8 mouse cellular contexts compared by ENCODE assay signal in the genomic region with DNA sequence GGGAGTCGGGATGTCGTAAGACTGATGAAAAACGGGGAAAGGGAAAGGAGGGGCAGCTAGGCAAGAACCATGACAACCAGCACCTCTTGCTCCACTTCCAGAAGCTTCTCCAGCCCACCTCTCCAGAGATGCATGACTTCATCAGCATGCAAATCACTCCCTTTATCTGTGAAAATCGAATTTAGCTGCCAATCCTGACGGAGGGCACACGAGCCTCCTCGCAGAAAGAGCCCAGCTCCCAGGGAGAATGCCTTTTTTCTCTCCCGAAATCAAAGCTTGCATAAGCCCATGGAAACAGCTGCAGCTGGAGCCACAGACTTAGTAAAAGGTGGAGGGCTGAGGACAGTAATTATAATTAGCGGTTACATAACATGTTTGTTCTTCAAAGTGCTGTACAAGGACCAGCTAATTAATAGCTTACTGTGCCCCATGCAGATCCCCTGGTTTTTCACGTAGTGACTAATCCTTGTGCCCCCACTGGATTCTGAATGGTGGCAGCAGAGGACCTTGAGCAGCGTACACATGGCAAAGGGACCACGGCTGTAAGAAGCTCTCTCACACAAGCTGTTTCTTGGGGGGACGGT. TPM values are rescaled to one million over a fixed set of nuclear protein-coding genes. Genes with fewer than 3 reads are reported as not detected.
DNase-seq lines count a peak whose midpoint lies in the region; ATAC-seq and TF ChIP-seq lines count a peak whose summit lies in the region.

No protein-coding gene starts in this region.

- no peaks in the 10 kb centered on the region for H3K36me3 ChIP-seq in hindbrain, postnatal 0 days (ENCODE audit: insufficient read depth, low read length)
- H3K36me3 ChIP-seq in stomach, embryonic 14.5 days (ENCODE audit: control insufficient read depth, insufficient read depth, low read length), result no peaks in the 10 kb centered on the region

- peak overlapping the region; percentile 28 for H3K9ac ChIP-seq in hindbrain, postnatal 0 days (replicated peaks; ENCODE audit: low read length)
- H3K9ac ChIP-seq in stomach, embryonic 14.5 days (replicated peaks; ENCODE audit: low read depth, low read length), result no peak overlapping the region

- TF ChIP-seq CTCF in hindbrain, postnatal 0 days (IDR thresholded peaks at IDR 0.05; ENCODE audit: low read depth), result peak; percentile 46

- peak overlapping the region; percentile 49 for H3K4me2 ChIP-seq in hindbrain, postnatal 0 days (ENCODE audit: low read depth, low read length)
- peak overlapping the region; percentile 22; the same call in 1 of the 2 replicates for H3K4me2 ChIP-seq in stomach, embryonic 14.5 days (replicated peaks; ENCODE audit: low read depth, low read length)

- peak; percentile 85 for ATAC-seq in hindbrain, postnatal 0 days
- ATAC-seq in stomach, embryonic 14.5 days (ENCODE audit: insufficient number of reproducible peaks, insufficient read depth, low FRiP score, low read depth), result no peak

- peak overlapping the region; percentile 11; the same call in 1 of the 2 replicates for H3K4me3 ChIP-seq in hindbrain, postnatal 0 days (ENCODE audit: low read length)
- no peak overlapping the region for H3K4me3 ChIP-seq in stomach, embryonic 14.5 days (ENCODE audit: low read depth, low read length)

- WGBS in hindbrain, postnatal 0 days, result 12% methylated on average over 13 of the region's 13 CpGs
- 30% methylated on average over 13 of the region's 13 CpGs for WGBS in stomach, embryonic 14.5 days

- no peaks in the 10 kb centered on the region for H3K9me3 ChIP-seq in hindbrain, postnatal 0 days (ENCODE audit: low read length)
- H3K9me3 ChIP-seq in stomach, embryonic 14.5 days (ENCODE audit: control insufficient read depth, low read depth, low read length), result no peaks in the 10 kb centered on the region

- DNase-seq in right cerebral cortex, adult 2 months (ENCODE audit: low spot score in 2 of 2), result peak; percentile 52 to 53
- no peak for DNase-seq in right cerebral cortex, postnatal 14 days
- DNase-seq in hindbrain, postnatal 0 days (ENCODE audit: low spot score), result peak; percentile 64
- DNase-seq in left cerebral cortex, adult 9 months (ENCODE audit: low spot score in 2 of 2), result peak; percentile 50 to 64
- DNase-seq in gastrocnemius, postnatal 4 days (ENCODE audit: low spot score in 2 of 2), result no peak
- no peak for DNase-seq in urinary bladder, postnatal 25 days (ENCODE audit: low spot score)
- DNase-seq in lung, postnatal 4 days, result no peak

- H3K27me3 ChIP-seq in hindbrain, postnatal 0 days (ENCODE audit: insufficient read depth, low read length), result no peaks in the 10 kb centered on the region
- no peaks in the 10 kb centered on the region for H3K27me3 ChIP-seq in stomach, embryonic 14.5 days (ENCODE audit: control insufficient read depth, insufficient read depth, low read length)

- H3K27ac ChIP-seq in hindbrain, postnatal 0 days, result peak overlapping the region; percentile 60
- no peak overlapping the region; the same call in 1 of the 2 replicates for H3K27ac ChIP-seq in stomach, embryonic 14.5 days (ENCODE audit: low read length)

- H3K4me1 ChIP-seq in hindbrain, postnatal 0 days (ENCODE audit: insufficient read depth, low read length), result peaks cover 10% of the 10 kb centered on the region
- peaks cover 16% of the 10 kb centered on the region for H3K4me1 ChIP-seq in stomach, embryonic 14.5 days (ENCODE audit: control insufficient read depth, insufficient read depth, low read length)

RNA-seq across cellular contexts. Expression of a gene that starts 49.9 kb away (rescaled TPM):
- 9.4 and 10.8 TPM in 2 replicates for total RNA-seq in hindbrain, postnatal 0 days (2014; rRNA removed)
- polyA plus RNA-seq in hindbrain, postnatal 0 days (2015; fragmentation: Nextera tagmentation; extraction: Ambion mirVana), result 2.2 and 2.7 TPM in 2 replicates
- 8.2 and 9.9 TPM in 2 replicates for polyA plus RNA-seq in stomach, embryonic 14.5 days (2014; fragmentation: Nextera tagmentation; extraction: Ambion mirVana)
- total RNA-seq in gastrocnemius, postnatal 4 days (2021), result 1 to 10 TPM; 1.8 to 1.9 TPM

Comparison
In these comparisons a context has a peak if more than half of its experiments do, and no peak if none do; other contexts are left out.
1. DNase-seq: peak in right cerebral cortex, adult 2 months (2 of 2), hindbrain, postnatal 0 days (single experiment) and left cerebral cortex, adult 9 months (2 of 2); none in right cerebral cortex, postnatal 14 days (single experiment), gastrocnemius, postnatal 4 days (0 of 2), urinary bladder, postnatal 25 days (single experiment) and lung, postnatal 4 days (0 of 2).